Mouse (Mus musculus) E14TG2a.4 (cell line): ENCODE measurements around the gene Foxj3.

Experiments used
- H3K27me3 ChIP-seq: 2 replicates; pipeline ENCODE4 v1.6.1; 2014; ENCODE audit warnings: low read length, control low read depth; ENCODE audit not compliant: insufficient read depth
- H3K36me3 ChIP-seq: 2 replicates; pipeline ENCODE4 v1.6.1; 2014; ENCODE audit warnings: low read length, control low read depth; ENCODE audit not compliant: insufficient read depth
- H3K4me1 ChIP-seq: replicated peaks from 2 replicates; pipeline ENCODE4 v1.6.1; 2014; ENCODE audit warnings: low read depth, low read length, control low read depth
- H3K4me3 ChIP-seq: replicated peaks from 2 replicates; pipeline ENCODE4 v1.5.1; 2014; ENCODE audit warnings: mild to moderate bottlenecking, low read length
- H3K9me3 ChIP-seq: 2 replicates; pipeline ENCODE4 v1.6.1; 2014; ENCODE audit warnings: low read length, control low read depth
- CTCF ChIP-seq: conservative IDR thresholded peaks from 2 replicates; pipeline ENCODE4 v1.5.1; 2014; ENCODE audit warnings: low read length
- NANOG ChIP-seq: IDR thresholded peaks from 2 replicates; pipeline ENCODE4 v1.6.1; 2014; ENCODE audit warnings: borderline replicate concordance, low read length, mixed read lengths
- POU5F1 ChIP-seq: IDR thresholded peaks from 2 replicates; pipeline ENCODE4 v1.6.1; 2014; ENCODE audit warnings: low read length, borderline replicate concordance

The Foxj3 gene

DNA sequence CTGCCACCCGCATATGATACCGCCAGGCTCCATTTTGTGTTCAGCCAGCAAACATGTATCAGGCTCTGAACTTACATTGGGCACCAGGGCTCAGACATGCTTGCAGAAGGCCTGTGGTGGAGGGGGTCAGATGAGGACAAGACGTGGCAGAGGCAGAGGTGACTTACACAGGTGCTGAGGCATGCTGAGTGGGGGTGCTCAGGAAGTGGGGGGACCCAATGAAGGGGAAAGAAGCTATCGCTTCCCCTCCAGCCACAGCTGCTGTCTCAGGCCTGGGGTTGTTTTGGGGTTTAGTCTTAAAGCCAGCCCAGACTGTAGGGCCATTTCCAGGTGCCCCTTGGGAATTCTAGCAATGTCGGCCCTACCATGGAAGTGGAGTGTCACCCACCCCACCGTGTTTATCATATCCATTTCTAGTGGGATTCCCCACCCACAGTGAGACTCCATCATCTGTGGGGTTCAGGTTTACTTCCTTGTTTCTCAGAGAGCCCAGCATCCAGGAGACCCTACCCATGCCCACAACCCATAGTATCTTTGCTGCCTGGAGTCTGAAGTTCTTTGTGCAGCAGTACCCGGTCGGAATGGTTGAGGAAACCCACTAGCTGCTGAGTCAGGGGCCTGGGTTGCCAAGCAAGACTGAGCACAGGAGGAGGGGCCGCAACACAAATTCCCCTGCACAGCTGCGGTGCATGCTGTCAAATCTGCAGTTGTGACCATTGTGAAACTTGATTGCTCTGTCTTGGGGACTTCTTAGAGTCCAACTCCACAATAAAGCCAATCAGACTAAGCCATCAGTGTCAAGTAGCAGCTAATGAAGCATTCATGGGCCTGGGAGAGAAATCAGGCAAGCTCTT is 132.8 kb downstream of the Foxj3 start:
- no peak overlapping the region for H3K4me3 ChIP-seq
- TF ChIP-seq CTCF (no peak), NANOG (no peak), POU5F1 (no peak)

GRCm38 (mm10) chr4:119670210-119670555 is 133.4 kb downstream of the Foxj3 start:
- Histone ChIP-seq H3K4me1 (peaks cover 10% of the 10 kb centered on the region), H3K9me3 (no peaks in the 10 kb centered on the region), H3K36me3 (no peaks in the 10 kb centered on the region)

More for the DNA sequence above, 132.8 kb downstream of the Foxj3 start:
- H3K27me3 ChIP-seq = peaks cover 12% of the 10 kb centered on the region
- H3K36me3 ChIP-seq = no peaks in the 10 kb centered on the region
- peaks cover 10% of the 10 kb centered on the region for H3K4me1 ChIP-seq
- no peaks in the 10 kb centered on the region for H3K9me3 ChIP-seq

GRCm38 (mm10) chr4:119670736-119671135 is 133.9 kb downstream of the Foxj3 start:
- Histone ChIP-seq H3K9me3 (no peaks in the 10 kb centered on the region), H3K36me3 (no peaks in the 10 kb centered on the region), H3K4me1 (peaks cover 10% of the 10 kb centered on the region), H3K4me3 (no peak overlapping the region), H3K27me3 (peaks cover 12% of the 10 kb centered on the region)
- no peak for TF ChIP-seq CTCF
- no peak for TF ChIP-seq POU5F1
- TF ChIP-seq NANOG = no peak

More at GRCm38 (mm10) chr4:119670210-119670555, 133.4 kb downstream of the Foxj3 start:
- TF ChIP-seq CTCF (no peak), NANOG (no peak), POU5F1 (no peak)
- no peak overlapping the region for H3K4me3 ChIP-seq
- peaks cover 12% of the 10 kb centered on the region for H3K27me3 ChIP-seq

GRCm38 (mm10) chr4:119671164-119671563 is 134.4 kb downstream of the Foxj3 start:
- Histone ChIP-seq H3K4me3 (no peak overlapping the region), H3K27me3 (peaks cover 12% of the 10 kb centered on the region)

DNA sequence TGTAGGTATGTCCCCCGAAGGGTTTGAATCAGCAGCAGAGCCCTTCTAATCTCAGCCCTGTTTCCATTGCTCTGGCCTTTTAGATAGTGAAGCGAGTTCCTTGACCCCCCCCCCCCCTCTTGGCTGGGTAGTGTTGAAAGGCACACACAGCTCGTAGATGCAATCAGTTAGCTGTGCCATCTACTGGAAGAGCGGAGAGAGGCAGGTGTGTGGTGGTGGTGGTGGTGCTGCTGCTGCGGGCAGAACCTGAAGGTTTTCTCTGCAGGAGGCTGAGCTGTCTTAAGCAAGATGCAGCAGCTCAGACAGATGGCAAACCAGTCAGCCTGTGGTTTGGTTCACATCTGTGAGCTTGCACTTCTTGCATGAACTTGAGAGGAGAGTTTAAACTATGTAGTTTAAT is 135.9 kb downstream of the Foxj3 start:
- Histone ChIP-seq H3K27me3 (peaks cover 12% of the 10 kb centered on the region), H3K9me3 (no peaks in the 10 kb centered on the region), H3K4me1 (peaks cover 9% of the 10 kb centered on the region), H3K36me3 (no peaks in the 10 kb centered on the region), H3K4me3 (no peak overlapping the region)
- no peak for TF ChIP-seq NANOG
- TF ChIP-seq CTCF = 0 out of 2 replicates have a peak, but pooled peaks have one; percentile 5

More at GRCm38 (mm10) chr4:119671164-119671563, 134.4 kb downstream of the Foxj3 start:
- no peak for TF ChIP-seq CTCF
- TF ChIP-seq NANOG = no peak
- no peak for TF ChIP-seq POU5F1
- no peaks in the 10 kb centered on the region for H3K9me3 ChIP-seq
- H3K4me1 ChIP-seq = peaks cover 5% of the 10 kb centered on the region; the same call in 1 of the 2 replicates
- H3K36me3 ChIP-seq = no peaks in the 10 kb centered on the region
